In genomic region chr11:27753212-27753912, GRCm38 (mm10) we compare ENCODE assay signal across 8 mouse cellular contexts.
DNase-seq lines count a peak whose midpoint lies in the region; ATAC-seq and TF ChIP-seq lines count a peak whose summit lies in the region.

No protein-coding gene starts in this region.

- no peak overlapping the region for H3K9ac ChIP-seq in CH12.LX (ENCODE audit: insufficient read depth, low read depth)
- H3K9ac ChIP-seq in heart, postnatal 0 days (replicated peaks; ENCODE audit: low read depth, low read length) = no peak overlapping the region
- H3K9ac ChIP-seq in liver, embryonic 11.5 days (ENCODE audit: low read depth, low read length) = no peak overlapping the region

- H3K36me3 ChIP-seq in CH12.LX (replicated peaks in 1 of 2; ENCODE audit: control insufficient read depth in 1 of 2, insufficient read depth in 1 of 2, low read length in 1 of 2) = no peaks in the 10 kb centered on the region
- no peaks in the 10 kb centered on the region for H3K36me3 ChIP-seq in heart, postnatal 0 days (replicated peaks; ENCODE audit: control insufficient read depth, insufficient read depth, low read length)
- no peaks in the 10 kb centered on the region for H3K36me3 ChIP-seq in liver, embryonic 11.5 days (ENCODE audit: control insufficient read depth, insufficient read depth, low read length)

- in situ Hi-C loops in CH12.LX (cut with MboI; ENCODE audit: low pct_ligation_motif_present, low pct_unique_long_range_greater_than_20kb, low sequenced_read_pairs) = no loop called here

- H3K4me3 ChIP-seq in CH12.LX (replicated peaks in 1 of 3; ENCODE audit: low read depth in 2 of 3, low read length in 2 of 3, poor library complexity in 1 of 3) = no peak overlapping the region
- H3K4me3 ChIP-seq in heart, postnatal 0 days (ENCODE audit: low read depth, low read length) = no peak overlapping the region
- H3K4me3 ChIP-seq in liver, embryonic 11.5 days (ENCODE audit: low read depth, low read length) = no peak overlapping the region

- H3K4me1 ChIP-seq in CH12.LX (ENCODE audit: control insufficient read depth in 1 of 2, insufficient read depth in 2 of 2) = no peaks in the 10 kb centered on the region
- no peaks in the 10 kb centered on the region for H3K4me1 ChIP-seq in heart, postnatal 0 days (ENCODE audit: control insufficient read depth, insufficient read depth)
- H3K4me1 ChIP-seq in liver, embryonic 11.5 days (replicated peaks; ENCODE audit: control insufficient read depth, insufficient read depth, low read length) = no peaks in the 10 kb centered on the region

- dilution Hi-C loops in CH12.LX (cut with MboI; ENCODE audit: extremely low pct_ligation_motif_present, extremely low pct_unique_long_range_greater_than_20kb, low sequenced_read_pairs) = no loop called here

- peak; percentile 35 for TF ChIP-seq RAD21 in CH12.LX (IDR thresholded peaks at IDR 0.05; ENCODE audit: low read depth, low read length)

- no peak for TF ChIP-seq EP300 in CH12.LX (IDR thresholded peaks at IDR 0.05; ENCODE audit: low read length)
- TF ChIP-seq EP300 in heart, postnatal 0 days (IDR thresholded peaks at IDR 0.05; ENCODE audit: low read depth) = no peak

- H3K27ac ChIP-seq in CH12.LX (ENCODE audit: insufficient read depth, low read depth) = no peak overlapping the region
- no peak overlapping the region for H3K27ac ChIP-seq in heart, postnatal 0 days (ENCODE audit: low read depth)
- H3K27ac ChIP-seq in liver, embryonic 11.5 days (ENCODE audit: low read depth, low read length) = no peak overlapping the region

- TF ChIP-seq CTCF in CH12.LX (conservative IDR thresholded peaks at IDR 0.05 in 1 of 2, IDR thresholded peaks at IDR 0.05 in 1 of 2; ENCODE audit: low read depth in 2 of 2, low read length in 2 of 2) = peak; percentile 41 to 51
- TF ChIP-seq CTCF in heart, postnatal 0 days (IDR thresholded peaks at IDR 0.05; ENCODE audit: low read depth) = peak; percentile 63

- no peaks in the 10 kb centered on the region for H3K79me2 ChIP-seq in CH12.LX (replicated peaks; ENCODE audit: control insufficient read depth, extremely low read depth, insufficient read depth, poor library complexity, severe bottlenecking)

- DNase-seq in CH12.LX (ENCODE audit: extremely low read depth) (peak; percentile 48), NIH3T3 (ENCODE audit: low read depth) (peak; percentile 28), adipocyte (ENCODE audit: low spot score) (no peak)
- DNase-seq in embryo, embryonic 10 days (ENCODE audit: low spot score) = peak; percentile 85
- peak; percentile 10 for DNase-seq in heart, postnatal 0 days (ENCODE audit: low spot score)
- peak; percentile 50 to 54 for DNase-seq in kidney, postnatal 25 days
- no peak for DNase-seq in liver, embryonic 11.5 days (ENCODE audit: low spot score)
- DNase-seq in retina, embryonic 14.5 days (ENCODE audit: low spot score) = peak; percentile 83

- peaks cover 23% of the 10 kb centered on the region for H3K9me3 ChIP-seq in CH12.LX (replicated peaks; ENCODE audit: low read length)
- no peaks in the 10 kb centered on the region for H3K9me3 ChIP-seq in heart, postnatal 0 days (replicated peaks; ENCODE audit: control insufficient read depth, low read length)
- no peaks in the 10 kb centered on the region for H3K9me3 ChIP-seq in liver, embryonic 11.5 days (ENCODE audit: control insufficient read depth, low read length)

- ATAC-seq in heart, postnatal 0 days (ENCODE audit: insufficient read depth, low read depth) = no peak
- 0 out of 2 replicates have a peak, but pooled peaks have one; percentile 45 for ATAC-seq in liver, embryonic 11.5 days (replicated peaks; ENCODE audit: low FRiP score)

- no peak for TF ChIP-seq POLR2A in CH12.LX (IDR thresholded peaks at IDR 0.05; ENCODE audit: low read depth, low read length)

- no peak overlapping the region for H3K4me2 ChIP-seq in CH12.LX (ENCODE audit: insufficient read depth, low read depth, poor library complexity, severe bottlenecking)
- H3K4me2 ChIP-seq in heart, postnatal 0 days (ENCODE audit: low read depth, low read length) = no peak overlapping the region
- no peak overlapping the region for H3K4me2 ChIP-seq in liver, embryonic 11.5 days

- H3K27me3 ChIP-seq in CH12.LX (replicated peaks) = no peaks in the 10 kb centered on the region
- no peaks in the 10 kb centered on the region for H3K27me3 ChIP-seq in heart, postnatal 0 days (ENCODE audit: control insufficient read depth, insufficient read depth, low read length)
- no peaks in the 10 kb centered on the region for H3K27me3 ChIP-seq in liver, embryonic 11.5 days (replicated peaks; ENCODE audit: control insufficient read depth, insufficient read depth, low read length)

- WGBS in heart, postnatal 0 days = 32% methylated on average over 11 of the region's 11 CpGs
- WGBS in liver, embryonic 11.5 days = 42% methylated on average over 11 of the region's 11 CpGs

TF ChIP-seq in CH12.LX, 34 proteins besides CTCF, POLR2A, EP300 and RAD21:
- peak; percentile 20; the same call in 1 of the 2 replicates for TF ChIP-seq SMC3 (IDR thresholded peaks at IDR 0.05; ENCODE audit: low read depth, low read length)
- no peak for TF ChIP-seq ZMIZ1 (IDR thresholded peaks at IDR 0.05; ENCODE audit: low read depth, low read length)

Comparison
In these comparisons a context has a peak if more than half of its experiments do, and no peak if none do; other contexts are left out.
1. DNase-seq: peak in CH12.LX (single experiment), NIH3T3 (single experiment), embryo, embryonic 10 days (single experiment), heart, postnatal 0 days (single experiment), kidney, postnatal 25 days (2 of 2) and retina, embryonic 14.5 days (single experiment); none in liver, embryonic 11.5 days (single experiment) and adipocyte (single experiment).